Mouse (Mus musculus) heart, postnatal 10 days (tissue): ENCODE results near the gene Mpp5. TPM values are rescaled to one million over a fixed set of nuclear protein-coding genes. Genes with fewer than 3 reads are reported as not detected.

Experiments
- DNase-seq, 2 experiments: peaks; one replicate each; pipeline ENCODE4 v3.0.0; 2021
- intact Hi-C: fragments of 180-260 bp; cut with DNase I; formaldehyde crosslinking; loops from one replicate; pipeline ENCODE4 v1.15.1; 2025
- total RNA-seq, 2 experiments: library from RNA; stranded (reverse); gene quantifications; 2 replicates each; pipeline ENCODE4 v1.2.3; 2021

Gene Mpp5
- total RNA-seq, result 10 to 100 TPM; 16.0 to 16.5 TPM

DNA sequence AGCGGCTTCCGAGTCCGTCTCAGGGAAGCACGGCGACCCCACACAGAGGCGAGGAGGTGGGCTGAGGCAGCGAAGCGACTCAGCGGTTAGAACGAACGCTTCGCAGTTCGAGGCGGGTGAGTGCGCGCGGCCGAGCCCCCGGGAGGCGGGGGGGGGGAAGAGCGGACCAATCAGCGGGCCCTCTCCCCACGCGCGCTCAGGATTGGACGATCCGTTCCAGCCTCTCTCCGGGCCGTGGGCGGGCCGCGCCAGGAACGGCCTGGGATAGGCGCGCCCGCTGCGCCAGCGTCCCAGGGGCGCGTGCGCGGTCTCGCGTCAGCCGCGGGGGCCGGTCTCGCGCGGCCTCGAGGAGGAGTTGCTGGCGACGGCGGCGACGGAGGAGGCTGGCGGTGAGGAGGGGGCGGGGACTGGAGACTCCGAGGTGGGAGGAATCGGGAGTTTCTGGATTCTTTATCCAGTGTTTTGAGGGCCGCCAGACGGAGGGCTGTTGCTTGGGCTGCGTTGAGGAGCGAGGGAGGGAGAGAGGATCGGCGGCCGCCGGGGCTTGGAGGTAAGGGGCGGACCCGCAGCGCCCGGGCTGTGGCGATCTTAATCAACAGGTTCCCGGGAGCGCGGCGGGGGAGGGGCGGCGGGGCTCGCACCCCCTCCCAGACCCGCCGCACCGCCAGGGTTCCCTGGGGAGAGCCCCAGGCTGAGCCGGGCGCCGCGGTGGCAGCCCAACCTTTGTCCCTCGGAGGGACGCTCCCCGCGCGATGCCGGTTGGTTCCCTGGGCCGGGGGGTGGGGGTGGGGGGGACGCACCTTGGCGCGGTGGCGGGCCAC is at the start of gene Mpp5:
TSS of gene Mpp5 (plus strand) at position 351 of the 821 bp plus-strand sequence.
- DNase-seq, result peak; percentile 96 to 97
- intact Hi-C loops, result loop anchor here (5.0 kb wide), 2 partner anchors 114 to 521 kb away; partner anchors contain the start of genes Atp6v1d, Eif2s1 and Gphn

DNA sequence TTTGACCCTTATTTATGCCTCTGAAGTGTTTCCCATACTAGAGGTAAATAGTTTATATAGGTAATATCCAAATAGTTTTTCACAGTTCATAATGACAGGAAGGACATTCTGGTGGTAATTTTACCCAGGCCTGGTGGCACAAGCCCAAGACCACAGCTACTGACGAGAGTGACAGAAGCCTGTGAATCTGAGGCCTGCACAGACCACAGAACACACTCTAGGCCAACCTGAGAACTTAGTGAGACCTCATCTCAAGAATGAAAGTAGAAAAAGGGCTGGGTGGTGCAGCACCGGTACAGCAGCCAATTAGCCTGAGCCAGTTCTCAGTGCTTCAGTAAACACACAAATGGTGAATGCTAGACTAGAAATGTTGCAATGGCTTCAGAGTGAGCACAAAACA is 30.9 kb upstream of the Mpp5 start:
- no peak for DNase-seq
- intact Hi-C loops, result no loop called here

DNA sequence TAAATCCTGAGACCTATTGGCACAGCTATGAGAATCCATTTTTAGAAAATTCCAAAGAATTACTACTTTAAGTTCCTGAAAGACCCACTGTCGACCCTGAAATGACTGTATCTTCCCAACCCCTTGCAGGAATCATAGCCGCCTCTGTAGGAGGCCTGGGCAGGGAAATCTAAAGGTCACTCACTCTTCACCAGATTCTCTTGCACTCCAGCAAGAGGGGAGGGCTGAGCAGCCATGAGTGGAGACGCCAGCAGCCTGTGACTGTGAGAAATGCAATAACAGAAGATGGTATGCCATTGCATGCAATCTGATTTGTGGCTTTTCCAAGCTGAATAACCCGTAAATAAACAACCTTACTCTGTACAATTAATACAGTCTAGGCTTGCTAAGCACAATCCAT is 21.0 kb upstream of the Mpp5 start:
- intact Hi-C loops, result no loop called here
- no peak for DNase-seq

DNA sequence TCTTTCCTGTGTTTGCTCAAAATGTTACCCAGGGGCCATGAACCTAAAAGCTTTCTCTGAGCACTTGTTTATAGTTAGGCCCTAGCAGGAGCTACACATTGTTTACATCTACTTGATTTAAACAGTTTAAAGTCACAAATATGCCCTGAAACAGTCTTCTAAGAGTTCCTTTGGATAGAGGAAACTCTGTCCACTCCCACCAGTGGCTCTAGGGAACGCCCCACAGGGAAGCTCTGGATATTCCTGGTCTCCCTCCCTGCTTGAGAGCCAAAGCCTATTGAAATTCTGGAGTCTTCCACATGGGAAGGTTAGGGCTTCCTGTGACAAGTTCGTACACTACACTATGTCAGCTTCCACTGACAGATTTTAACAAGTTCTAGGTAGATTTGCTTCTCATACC is 9.1 kb upstream of the Mpp5 start:
- no peak for DNase-seq
- intact Hi-C loops, result no loop called here

DNA sequence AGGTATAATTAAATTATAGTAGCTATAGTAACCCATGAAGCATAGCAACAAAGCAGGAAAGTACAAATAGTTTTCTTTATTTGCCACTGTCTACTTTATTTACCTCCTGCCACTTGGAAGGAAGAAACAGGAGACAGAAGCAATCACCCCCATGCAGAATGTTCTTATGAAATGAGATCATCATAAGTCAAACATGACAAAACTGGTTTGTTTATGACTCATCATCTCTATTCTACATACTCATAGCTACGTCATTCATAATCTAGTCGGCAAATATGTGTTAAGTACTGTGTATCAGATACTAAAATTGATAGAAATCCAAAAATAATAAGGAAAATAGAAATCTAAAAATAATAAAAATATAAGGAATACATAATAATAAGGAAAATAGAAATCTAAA is 8.4 kb upstream of the Mpp5 start:
- DNase-seq, result no peak
- intact Hi-C loops, result no loop called here

DNA sequence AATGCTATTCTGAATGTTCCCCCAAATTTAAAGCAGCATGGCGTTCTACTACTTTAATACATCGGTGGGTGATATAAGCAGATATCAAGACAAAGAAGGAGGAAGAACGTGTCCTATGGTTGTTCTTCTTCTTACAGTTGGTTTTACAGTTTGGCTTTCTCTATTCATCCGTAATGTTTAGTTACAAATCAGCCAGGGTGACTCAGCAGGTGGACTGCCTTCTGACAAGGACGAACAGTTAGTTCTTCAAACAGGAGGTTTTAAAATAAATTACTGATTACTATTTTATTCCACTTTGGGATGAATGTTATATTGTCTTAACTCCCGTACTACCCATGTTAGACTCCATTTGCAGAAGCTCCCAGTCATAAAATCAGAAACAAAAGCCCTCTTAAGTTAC is 2.5 kb upstream of the Mpp5 start:
- intact Hi-C loops, result loop anchor here (5.0 kb wide), 2 partner anchors 116 to 519 kb away; partner anchors contain the start of genes Atp6v1d, Eif2s1 and Gphn
- DNase-seq, result no peak

DNA sequence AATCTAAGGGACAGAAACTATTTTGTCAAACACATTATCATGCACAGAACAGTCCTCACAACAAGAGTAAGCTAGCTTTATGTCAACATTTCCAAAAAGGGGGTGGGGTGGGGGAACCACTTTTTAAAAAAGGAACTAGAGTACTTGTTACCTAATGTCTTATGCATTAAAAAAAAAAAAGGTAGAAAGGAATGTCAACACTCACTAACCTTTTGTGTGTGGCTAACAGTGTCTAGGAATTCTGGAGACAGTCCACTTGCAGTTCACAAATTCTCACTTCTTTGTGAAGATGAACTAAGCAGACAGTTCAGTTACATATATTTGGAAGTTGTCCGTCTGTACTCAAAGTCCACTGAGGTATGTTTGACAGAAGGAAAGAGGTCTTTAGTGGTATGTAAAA is 1.3 kb upstream of the Mpp5 start:
- DNase-seq, result no peak
- intact Hi-C loops, result loop anchor here (5.0 kb wide), 2 partner anchors 115 to 520 kb away; partner anchors contain the start of genes Atp6v1d, Eif2s1 and Gphn

DNA sequence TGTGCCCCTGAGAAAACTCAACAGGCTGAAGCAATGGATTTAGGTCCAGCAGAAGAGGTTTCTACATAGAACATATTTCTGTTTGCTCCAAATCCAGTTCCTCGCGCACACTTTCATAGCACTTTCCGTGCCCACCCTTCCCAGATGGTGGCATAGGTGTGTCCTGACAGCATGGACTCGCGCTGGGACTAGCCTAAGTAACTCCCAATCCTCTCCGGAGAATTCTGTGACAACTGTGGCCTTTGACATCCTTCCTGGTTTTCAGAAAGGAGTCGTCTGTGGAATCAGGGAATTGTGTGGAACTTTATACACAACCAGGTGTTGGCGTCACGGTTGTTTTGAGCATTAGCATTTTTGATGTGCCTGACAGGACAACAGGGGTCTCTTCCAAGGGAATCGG is 594 bp upstream of the Mpp5 start:
- intact Hi-C loops, result loop anchor here (5.0 kb wide), 2 partner anchors 114 to 521 kb away; partner anchors contain the start of genes Atp6v1d, Eif2s1 and Gphn
- peak in 1 of 2 experiments; percentile 29 for DNase-seq

DNA sequence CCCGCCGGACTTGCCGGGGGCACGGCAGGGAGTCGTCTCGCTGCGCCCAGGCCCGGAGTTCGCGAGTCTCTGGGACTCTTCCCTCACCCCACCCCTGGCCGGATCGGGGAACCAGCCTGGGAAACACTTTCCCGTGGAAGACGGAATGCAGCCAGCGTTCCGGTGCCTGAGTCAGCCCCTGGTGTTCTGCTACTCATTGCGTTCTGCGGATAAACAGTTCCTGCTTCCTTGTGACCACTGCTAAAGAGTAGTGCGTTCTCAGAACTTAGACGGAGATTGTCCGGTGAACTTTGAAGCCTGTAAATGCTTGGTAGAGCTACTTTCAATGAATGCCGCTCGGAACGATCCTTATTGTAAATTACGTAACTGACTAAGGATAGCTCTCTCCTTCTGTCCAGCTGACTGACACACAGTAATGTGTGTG is 683 bp downstream of the Mpp5 start:
- DNase-seq, result peak; percentile 75 to 80
- intact Hi-C loops, result loop anchor here (5.0 kb wide), 2 partner anchors 113 to 522 kb away; partner anchors contain the start of genes Atp6v1d, Eif2s1 and Gphn

DNA sequence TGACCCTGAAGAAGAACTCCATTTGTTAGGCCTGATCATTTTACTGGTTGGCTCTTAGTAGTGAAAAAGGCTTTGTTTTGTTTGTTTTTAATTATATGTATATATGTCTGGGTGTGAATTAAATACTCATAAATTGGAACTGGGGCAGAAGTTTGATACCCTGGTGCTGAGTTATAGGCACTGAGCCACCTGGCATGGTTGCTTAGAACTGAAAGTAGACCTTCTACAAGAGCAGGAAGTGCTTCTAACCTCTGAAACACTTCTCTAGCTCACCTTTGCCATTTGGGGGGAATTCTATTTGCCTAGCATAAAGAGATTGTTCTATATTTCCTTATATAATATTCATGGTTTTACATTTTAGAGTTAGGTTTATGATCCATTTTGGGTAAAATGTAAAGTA is 13.3 kb downstream of the Mpp5 start:
- DNase-seq, result no peak

DNA sequence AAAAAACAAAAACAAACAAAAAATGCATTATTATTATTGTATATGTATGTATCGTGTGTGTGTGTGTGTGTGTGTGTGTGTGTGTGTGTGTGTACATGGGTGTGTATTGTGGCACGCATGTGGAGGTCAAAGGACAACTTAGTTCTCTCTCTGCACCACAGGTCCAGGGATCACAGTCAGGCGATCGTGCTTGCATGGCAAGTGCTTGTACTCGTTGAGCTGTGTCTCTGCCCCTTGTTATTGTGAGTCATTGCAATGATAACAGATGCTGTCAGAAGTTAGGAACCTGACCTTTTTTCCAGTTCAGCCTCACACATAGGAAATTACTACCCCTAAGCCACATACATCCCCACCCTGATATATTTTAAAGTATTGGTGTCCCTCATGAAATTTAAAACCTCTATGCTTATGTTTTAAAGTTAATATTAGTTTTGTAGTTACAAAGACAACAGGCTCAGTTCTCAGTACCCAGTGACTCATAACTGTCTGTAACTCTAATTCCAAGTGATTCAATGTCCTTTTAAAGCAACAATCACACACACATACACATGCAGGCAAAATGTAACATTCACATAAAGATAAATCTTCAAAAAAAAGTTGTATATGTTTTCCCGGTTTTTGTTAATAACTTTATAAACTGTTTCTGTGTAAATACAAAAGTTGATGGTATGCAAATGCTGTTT is 20.5 kb downstream of the Mpp5 start:
- DNase-seq, result no peak
- intact Hi-C loops, result no loop called here

More for the DNA sequence above, 13.3 kb downstream of the Mpp5 start:
- intact Hi-C loops, result no loop called here

DNA sequence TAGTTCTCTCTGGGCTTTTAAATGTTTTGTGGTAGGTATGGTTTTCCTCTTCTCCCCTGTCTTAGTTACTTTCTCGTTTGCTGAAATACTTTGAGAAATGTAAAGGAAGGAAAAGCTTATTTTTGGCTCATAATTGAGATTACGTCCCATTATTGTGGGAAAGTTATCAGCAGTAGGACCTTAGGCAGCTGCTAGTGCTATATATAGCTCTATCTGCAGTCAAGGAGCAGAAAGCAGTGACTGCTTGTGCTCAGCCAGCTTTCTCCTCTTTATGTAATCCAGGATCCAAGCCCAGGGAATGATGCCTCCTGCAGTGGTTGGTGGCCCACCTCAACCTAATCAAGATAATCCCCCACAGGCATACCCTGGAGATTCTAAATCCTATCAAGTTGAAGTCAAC is 24.5 kb downstream of the Mpp5 start:
- intact Hi-C loops, result no loop called here
- DNase-seq, result peak; percentile 16 to 20

DNA sequence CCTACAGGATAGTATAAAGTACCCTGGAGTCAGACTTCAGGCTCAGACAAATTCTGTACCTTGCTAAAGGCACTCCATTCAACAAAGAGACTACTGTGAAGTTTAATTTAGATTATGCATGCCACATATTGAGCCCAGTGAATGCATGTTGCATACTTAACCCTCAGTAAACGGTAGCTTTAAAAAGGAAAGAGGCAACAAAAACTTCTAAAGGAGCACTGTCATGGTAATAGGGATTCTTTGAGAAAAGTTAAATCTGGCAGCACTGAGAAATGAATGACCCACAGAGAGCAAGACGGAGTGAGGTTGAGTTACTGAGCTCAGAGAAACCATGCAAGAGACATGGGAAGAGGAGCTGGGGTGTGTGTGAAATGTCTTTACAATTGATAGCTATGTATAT is 29.2 kb downstream of the Mpp5 start:
- intact Hi-C loops, result no loop called here
- no peak for DNase-seq

DNA sequence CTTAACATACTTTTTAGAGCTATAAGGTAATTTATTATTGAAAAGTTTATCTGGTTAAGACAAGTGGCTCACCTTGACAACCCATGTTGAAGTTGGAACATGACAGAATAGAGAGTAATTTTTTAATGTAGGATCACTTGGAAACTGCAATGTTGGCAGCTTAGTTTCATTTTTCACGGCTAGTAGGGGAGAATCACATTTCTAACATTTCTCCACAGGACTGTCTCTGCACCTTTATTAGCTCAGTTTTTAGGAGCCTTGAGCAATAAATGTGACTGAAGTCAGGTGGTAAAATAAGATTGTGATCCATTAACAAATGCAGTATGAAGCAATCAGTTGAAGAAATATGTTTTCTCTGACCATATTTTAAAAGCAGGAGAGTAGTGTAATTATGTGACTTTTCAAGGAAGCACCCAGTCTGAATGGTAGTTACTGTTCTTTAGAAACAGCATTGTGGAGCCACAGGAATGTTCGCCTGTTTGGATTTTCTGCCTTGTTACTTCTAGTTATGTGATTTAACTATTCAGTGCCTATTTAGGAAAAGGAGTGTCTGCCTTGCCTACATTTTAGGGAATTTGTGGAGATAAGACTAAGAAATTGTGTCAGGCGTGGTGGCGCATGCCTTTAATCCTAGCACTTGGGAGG is 29.8 kb downstream of the Mpp5 start:
- intact Hi-C loops, result no loop called here

DNA sequence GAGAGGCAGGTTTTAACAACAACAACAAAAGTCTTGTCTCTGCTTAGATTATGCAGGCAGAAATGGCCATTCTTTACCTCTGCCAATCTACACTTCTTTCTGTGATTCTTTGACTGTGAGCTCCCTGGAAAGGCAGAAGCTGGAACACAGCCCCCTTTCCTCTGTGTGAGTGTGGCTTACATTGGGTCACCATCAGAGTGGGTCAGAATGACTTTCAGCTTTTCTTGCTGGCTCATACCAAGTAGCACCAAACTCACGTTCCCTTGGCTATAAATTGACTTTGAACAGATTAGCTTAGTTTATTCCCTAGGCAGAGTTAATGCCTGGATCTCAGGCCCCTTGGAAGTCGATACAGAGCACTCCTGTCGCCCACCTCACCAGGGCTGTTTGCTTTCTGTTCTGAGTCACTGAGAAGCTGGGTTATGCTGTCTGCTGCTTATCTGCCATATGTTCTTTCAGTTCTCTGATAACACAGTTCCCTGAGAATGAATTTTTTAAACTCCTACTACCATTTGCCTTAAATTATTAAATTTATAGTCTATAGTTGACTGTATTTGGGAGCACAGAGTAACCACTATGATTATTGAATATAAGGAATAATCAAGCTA is 39.7 kb downstream of the Mpp5 start:
- DNase-seq, result no peak
- intact Hi-C loops, result no loop called here

More for the DNA sequence above, 29.8 kb downstream of the Mpp5 start:
- no peak for DNase-seq

DNA sequence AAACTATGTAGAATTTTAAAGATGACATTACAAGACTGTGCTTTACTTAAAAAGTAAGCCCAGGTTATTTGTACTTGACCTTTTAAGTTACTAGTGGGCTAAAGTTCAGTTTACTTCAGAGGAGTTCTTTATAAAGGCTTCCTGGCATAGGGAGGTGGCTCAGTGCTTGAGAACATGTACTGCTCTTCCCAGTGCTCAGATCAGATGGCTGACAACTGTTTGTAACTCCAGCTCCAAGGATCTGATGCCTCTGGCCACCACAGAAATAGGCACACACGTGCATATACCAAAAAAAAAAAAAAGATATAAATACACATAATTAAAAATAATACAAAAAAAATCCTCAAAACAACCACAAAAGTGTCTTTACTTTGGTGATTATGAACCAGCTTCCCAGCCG is 42.1 kb downstream of the Mpp5 start:
- DNase-seq, result no peak
- intact Hi-C loops, result no loop called here

DNA sequence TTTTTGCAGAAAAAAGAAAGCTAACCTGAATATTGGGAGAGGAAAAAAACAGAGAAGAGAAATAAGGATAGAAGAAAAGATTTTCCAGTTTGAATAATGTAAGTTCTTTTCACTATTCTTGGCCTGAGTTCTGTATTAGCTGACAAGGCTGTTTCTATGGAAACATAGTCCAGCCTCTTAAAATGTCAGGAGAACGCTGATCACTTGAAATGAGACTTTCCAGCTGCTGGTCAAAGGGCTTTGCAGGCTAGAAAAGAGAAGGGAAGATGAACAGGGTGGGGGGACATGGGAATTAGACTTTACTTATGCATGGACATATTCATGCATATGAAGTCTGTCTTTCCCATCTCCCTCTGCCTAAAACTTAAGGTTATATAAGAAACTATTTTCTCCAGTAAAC is 45.5 kb downstream of the Mpp5 start:
- peak; percentile 24 to 27 for DNase-seq
- intact Hi-C loops, result no loop called here

DNA sequence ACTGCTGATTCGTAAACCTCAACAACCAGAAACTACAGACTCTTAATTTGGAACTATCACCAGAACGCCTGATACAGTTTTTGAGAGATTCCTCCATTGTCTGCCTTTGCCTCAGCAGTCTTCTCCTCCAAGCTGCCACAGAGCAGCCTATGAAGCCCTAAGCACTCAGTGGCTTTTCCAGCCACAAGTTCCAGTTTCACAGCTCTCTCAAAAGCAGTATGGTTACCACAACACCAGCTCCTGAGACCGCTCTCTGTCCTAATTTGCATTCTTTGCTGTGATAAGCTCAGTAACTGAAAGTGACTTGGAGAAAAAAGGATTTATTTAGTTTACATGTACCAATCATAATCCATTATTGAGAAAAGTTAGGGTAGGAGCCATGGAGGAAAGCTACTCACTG is 51.3 kb downstream of the Mpp5 start:
- no peak for DNase-seq
- intact Hi-C loops, result no loop called here

DNA sequence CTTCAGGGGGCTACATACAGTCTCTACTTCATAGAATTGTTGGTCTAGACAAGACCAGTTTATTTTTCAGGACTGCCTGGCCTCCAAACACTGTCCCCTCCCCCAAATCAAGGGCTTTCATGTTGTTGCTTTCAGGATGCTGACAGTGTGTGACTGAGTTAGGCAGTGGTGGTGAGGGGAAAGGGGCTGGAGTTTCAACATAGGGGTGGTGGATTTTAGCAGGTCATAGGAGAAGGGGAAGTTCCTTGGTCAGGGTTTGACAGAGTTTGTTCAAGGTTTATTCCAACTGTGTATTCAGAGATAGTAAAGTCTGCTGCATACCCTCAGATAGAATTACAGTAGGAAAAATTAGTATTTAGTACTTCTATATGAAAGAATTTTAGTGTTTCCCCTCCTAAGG is 53.1 kb downstream of the Mpp5 start:
- DNase-seq, result no peak
- intact Hi-C loops, result no loop called here

DNA sequence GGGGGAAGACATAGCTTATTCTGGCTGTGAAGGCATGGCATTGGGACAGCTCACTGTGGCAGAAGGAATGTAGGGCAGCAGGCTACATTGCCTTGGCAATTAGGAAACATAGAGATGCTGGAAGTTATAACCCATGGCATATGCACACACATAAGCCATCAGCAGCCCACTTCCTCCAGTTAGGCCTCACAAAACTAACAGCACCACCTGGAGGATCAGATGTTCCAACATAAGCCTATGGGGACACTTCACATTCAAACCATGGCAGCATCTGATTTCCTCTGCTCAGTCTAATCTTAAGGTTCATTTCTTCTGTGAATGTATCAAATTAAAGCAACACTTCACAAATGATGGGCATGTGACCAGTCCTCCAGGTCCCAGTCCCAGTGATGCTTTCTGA is 65.7 kb downstream of the Mpp5 start:
- intact Hi-C loops, result loop anchor here (2.0 kb wide), 1 partner anchor 484 kb away; no protein-coding TSS in a partner anchor
- peak in 1 of 2 experiments; percentile 27 for DNase-seq

DNA sequence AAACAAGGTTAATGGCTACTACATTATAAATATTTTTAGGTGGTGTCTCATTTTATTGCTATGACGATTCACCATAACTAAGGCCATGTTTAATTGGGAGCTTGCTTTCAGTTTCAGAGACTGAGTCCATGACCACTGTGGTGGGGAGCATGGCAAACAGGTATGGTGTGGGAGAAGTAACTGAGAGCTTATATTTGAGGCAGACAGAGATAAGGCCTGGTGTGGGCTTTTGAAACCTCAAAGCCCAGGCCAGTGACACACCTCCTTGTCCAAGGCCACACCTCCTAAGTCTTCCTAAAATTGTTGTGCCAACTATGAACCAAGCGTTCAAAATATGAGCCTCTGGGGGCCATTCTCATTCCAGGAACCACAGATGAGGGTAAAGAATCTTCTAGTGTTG is 85.8 kb downstream of the Mpp5 start:
- no peak for DNase-seq
- intact Hi-C loops, result loop anchor here (10.0 kb wide), 1 partner anchor 630 kb away; no protein-coding TSS in a partner anchor
